Mouse (Mus musculus) kidney, embryonic 15.5 days (tissue): ENCODE data around the gene Rhbg. TPM values are rescaled to one million over a fixed set of nuclear protein-coding genes. Genes with fewer than 3 reads are reported as not detected.

ENCODE experiments used
- ATAC-seq: fragments of 200-750 bp; cut with Nextera tagmentation; replicated peaks from 2 replicates; pipeline ENCODE4 v1.8.0; 2017; ENCODE audit warnings: moderate TSS enrichment; ENCODE audit not compliant: low FRiP score
- H3K27ac ChIP-seq: fragments of 300-500 bp; sonication (generic); 2 replicates; pipeline ENCODE4 v1.5.1; 2015; ENCODE audit warnings: mild to moderate bottlenecking, inconsistent platforms
- H3K27me3 ChIP-seq: fragments of 300-500 bp; sonication (generic); 2 replicates; pipeline ENCODE4 v1.6.1; 2015; ENCODE audit warnings: inconsistent platforms
- H3K36me3 ChIP-seq: fragments of 300-500 bp; sonication (generic); 2 replicates; pipeline ENCODE4 v1.6.1; 2015; ENCODE audit warnings: inconsistent platforms
- H3K4me1 ChIP-seq: fragments of 300-500 bp; sonication (generic); 2 replicates; pipeline ENCODE4 v1.6.1; 2015; ENCODE audit warnings: inconsistent platforms
- H3K4me2 ChIP-seq: fragments of 300-500 bp; sonication (generic); 2 replicates; pipeline ENCODE4 v1.6.1; 2015; ENCODE audit warnings: moderate library complexity, mild to moderate bottlenecking, inconsistent platforms
- H3K4me3 ChIP-seq: fragments of 300-500 bp; sonication (generic); replicated peaks from 2 replicates; pipeline ENCODE4 v1.5.1; 2015; ENCODE audit warnings: mild to moderate bottlenecking, inconsistent platforms
- H3K9ac ChIP-seq: fragments of 300-500 bp; sonication (generic); 2 replicates; pipeline ENCODE4 v1.6.1; 2015; ENCODE audit warnings: mild to moderate bottlenecking, inconsistent platforms
- H3K9me3 ChIP-seq: fragments of 300-500 bp; sonication (generic); replicated peaks from 2 replicates; pipeline ENCODE4 v1.6.1; 2016; ENCODE audit warnings: inconsistent platforms
- WGBS: fragments of 180-500 bp; shearing (Covaris S2); methylation state at CpG from one replicate; pipeline ENCODE4 v1.1.7; 2015; ENCODE audit warnings: mixed read lengths; 5-methylcytosine and 5-hydroxymethylcytosine counted together
- polyA plus RNA-seq: library from polyadenylated mRNA; unstranded; fragments of >200 nt; fragmentation: Nextera tagmentation; extraction: Ambion mirVana; gene quantifications from 2 replicates; pipeline ENCODE4 v1.2.1, GENCODE M21; 2015

Gene Rhbg
- polyA plus RNA-seq, 1 experiment from 2014 or later: 6.6 TPM

DNA sequence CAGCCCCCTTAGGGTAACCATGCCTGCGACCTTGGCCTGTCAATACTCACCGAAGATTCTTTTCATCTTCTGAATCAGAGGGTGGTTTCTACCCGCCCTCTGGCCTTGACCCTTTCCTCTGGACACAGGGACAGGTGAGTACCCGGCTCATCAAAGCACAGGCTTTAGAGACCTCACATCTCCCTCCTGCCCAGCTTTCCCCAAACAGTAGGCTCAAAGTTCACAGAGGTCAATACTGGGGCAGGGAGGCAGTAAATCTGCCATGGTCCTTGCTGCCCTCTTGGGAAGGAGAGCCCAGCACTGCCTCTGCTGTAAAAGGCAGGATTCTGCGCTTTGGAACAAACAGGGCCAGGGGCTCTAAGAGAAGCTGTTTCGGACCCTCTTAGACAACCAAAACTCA, 1.8 kb downstream of the Rhbg start:
- H3K4me3 ChIP-seq: no peak overlapping the region
- H3K9me3 ChIP-seq: no peaks in the 10 kb centered on the region
- no peak overlapping the region for H3K9ac ChIP-seq
- H3K27ac ChIP-seq: no peak overlapping the region
- H3K4me2 ChIP-seq: no peak overlapping the region
- peaks cover 46% of the 10 kb centered on the region for H3K27me3 ChIP-seq
- no peaks in the 10 kb centered on the region for H3K36me3 ChIP-seq
- no peak for ATAC-seq
- 48% methylated on average over 6 of the region's 6 CpGs for WGBS
- peaks cover 30% of the 10 kb centered on the region for H3K4me1 ChIP-seq

DNA sequence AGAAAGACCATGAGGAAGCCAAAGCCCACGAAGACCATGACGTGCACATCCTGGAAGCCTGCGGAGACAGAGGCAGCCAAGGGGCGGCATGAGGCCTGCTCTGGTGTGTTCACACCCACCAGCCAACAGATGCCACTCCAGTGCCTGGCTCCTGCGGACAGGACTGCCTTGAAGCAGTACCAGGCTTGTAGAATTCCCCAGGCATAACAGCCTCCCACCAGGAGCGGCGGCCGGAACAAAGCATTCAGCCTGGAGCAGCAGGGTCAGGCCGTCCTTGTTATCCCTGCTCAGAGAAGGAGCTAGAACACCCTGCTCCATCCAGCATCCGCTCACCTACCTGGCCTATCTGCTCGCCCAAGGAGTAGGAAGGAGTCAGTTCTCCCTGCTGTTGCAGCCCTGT, 6.1 kb downstream of the Rhbg start:
- Histone ChIP-seq H3K4me2 (no peak overlapping the region), H3K27ac (no peak overlapping the region), H3K4me3 (no peak overlapping the region), H3K27me3 (peaks cover 54% of the 10 kb centered on the region), H3K9me3 (no peaks in the 10 kb centered on the region), H3K9ac (no peak overlapping the region), H3K36me3 (no peaks in the 10 kb centered on the region), H3K4me1 (no peaks in the 10 kb centered on the region)
- ATAC-seq: no peak
- WGBS: 69% methylated on average over 11 of the region's 11 CpGs

DNA sequence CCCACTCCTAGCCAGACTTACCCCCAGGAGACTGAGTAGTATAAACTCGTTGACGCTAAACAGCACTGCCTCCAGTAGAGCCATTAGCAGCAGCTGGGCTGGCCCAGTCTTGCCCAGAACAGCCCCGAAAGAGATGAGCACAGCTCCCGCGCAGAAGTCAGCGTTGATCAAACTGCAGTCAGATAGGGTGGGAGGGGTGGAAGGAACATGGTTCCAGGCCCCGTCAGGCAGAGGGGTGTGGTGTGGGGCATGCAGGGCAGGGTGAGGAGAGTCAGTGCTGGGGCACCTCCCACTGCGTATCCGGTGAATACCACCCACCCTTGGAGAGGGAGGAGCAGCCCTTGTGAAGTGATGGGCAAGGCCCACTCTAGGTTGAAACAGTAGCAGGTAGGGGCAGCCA, 6.8 kb downstream of the Rhbg start:
- Histone ChIP-seq H3K9me3 (no peaks in the 10 kb centered on the region), H3K9ac (no peak overlapping the region), H3K36me3 (no peaks in the 10 kb centered on the region), H3K4me3 (no peak overlapping the region), H3K4me1 (no peaks in the 10 kb centered on the region), H3K27ac (no peak overlapping the region), H3K4me2 (no peak overlapping the region), H3K27me3 (peaks cover 54% of the 10 kb centered on the region)
- WGBS: 46% methylated on average over 9 of the region's 9 CpGs
- ATAC-seq: no peak

DNA sequence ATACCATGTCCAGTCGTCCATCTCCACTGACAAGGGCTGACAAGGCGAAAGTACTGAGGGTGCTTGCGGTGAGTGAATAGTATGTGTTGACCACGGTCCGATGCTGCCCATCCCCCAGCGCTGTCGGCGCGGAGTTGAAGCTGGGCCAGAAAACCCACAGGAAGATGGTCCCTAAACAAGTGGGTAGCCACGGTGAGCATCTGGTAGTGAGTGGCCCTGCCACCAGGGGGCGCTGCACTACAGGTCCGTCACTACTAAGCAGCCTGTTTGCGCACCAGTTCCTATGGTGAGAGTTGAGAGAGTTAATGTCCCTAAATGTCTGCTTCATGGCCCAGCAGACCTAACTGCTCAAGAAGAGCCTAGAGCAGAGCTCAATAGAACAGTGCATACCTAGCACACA, 8.7 kb downstream of the Rhbg start:
- Histone ChIP-seq H3K4me3 (no peak overlapping the region), H3K4me2 (no peak overlapping the region), H3K27ac (no peak overlapping the region), H3K27me3 (peaks cover 67% of the 10 kb centered on the region), H3K9ac (no peak overlapping the region), H3K9me3 (no peaks in the 10 kb centered on the region), H3K36me3 (no peaks in the 10 kb centered on the region), H3K4me1 (peaks cover 6% of the 10 kb centered on the region)
- no peak for ATAC-seq
- WGBS: 16% methylated on average over 13 of the region's 13 CpGs

DNA sequence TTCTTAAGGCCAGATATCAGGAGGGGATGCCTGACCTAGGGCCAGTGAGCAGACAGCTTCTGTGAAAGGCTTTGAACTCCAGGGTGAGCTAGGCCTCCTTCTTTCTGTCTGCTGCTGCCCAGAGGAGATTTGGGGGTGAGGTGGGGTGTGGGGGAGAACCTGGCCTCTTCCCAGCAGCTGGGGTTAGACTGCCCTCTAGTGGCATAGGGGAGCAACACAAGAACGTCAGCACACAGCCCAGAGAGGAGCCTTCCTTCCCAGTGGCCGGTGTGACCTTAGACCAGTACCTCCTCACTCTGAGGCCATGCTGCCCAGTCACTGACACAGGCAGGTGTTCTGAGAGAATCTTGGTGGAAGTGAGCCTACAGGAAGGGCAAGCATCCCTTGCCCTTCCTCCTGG, 10.4 kb downstream of the Rhbg start:
- Histone ChIP-seq H3K27me3 (peaks cover 85% of the 10 kb centered on the region), H3K4me2 (no peak overlapping the region), H3K4me1 (peaks cover 7% of the 10 kb centered on the region), H3K9me3 (no peaks in the 10 kb centered on the region), H3K4me3 (no peak overlapping the region), H3K27ac (no peak overlapping the region), H3K9ac (no peak overlapping the region), H3K36me3 (no peaks in the 10 kb centered on the region)
- 0 out of 2 replicates have a peak, but pooled peaks have one; percentile 35 for ATAC-seq
- 11% methylated on average over 2 of the region's 2 CpGs for WGBS

DNA sequence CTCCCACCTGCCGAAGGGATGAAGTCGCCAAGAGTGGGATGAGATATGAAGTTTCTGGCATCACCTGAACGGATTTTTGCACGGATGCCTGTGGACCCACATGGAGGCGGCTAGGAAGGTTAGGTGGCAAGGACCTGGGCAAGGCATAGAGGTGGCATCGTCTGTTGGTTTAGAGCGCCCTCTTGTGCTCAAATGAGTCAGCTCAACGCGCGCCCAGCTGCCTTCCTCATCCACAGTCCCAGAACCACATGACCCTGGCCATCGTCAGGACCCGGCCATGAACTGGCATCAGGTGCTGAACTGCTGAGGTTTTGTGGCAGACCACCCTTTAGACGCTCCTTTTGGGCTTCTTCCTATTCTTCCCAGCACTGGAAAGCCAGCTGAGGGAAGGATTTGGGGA, 12.0 kb downstream of the Rhbg start:
- ATAC-seq: no peak
- H3K4me3 ChIP-seq: no peak overlapping the region
- WGBS: 2% methylated on average over 13 of the region's 13 CpGs

DNA sequence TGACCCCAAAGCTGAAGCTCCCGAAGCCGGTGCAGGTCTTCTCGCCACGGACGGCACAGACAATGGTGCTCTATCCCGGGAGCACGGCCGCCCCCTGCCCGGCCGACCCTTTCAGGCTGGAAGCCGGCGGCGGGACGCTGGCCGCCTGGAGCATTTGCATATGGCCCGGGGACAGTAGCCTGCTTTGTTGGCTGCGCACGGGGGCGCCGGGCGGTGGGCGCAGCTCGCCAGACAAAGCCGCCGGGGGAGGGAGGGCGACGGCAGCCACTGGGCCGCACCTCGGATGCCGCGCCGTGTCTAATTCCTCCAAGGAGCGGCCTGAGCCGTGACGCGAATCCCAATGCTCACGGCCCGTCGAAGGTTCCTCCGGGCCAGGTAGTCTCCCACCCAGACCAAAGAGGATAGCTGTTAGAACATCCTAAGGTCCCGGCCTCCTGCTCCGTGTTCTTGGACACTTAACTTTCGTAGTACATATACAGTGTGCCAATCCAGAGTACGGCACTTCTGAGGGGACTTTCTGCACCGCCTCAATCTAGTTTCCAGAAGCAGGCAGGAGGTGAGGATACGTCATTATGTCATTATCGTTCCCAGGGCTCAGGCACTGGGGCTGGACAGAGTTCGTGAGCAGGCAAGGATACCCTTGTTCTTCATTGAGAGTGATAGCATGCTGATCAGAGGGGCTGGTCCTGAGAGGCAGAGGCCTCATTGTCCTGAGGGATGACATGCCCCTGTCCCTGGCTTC, 13.3 kb downstream of the Rhbg start:
- Histone ChIP-seq H3K27me3 (peaks cover 98% of the 10 kb centered on the region), H3K27ac (no peak overlapping the region), H3K36me3 (no peaks in the 10 kb centered on the region), H3K4me1 (peaks cover 7% of the 10 kb centered on the region), H3K4me2 (peak overlapping the region; percentile 51), H3K9ac (0 out of 2 replicates have a peak overlapping the region, but pooled peaks have one; percentile 0), H3K4me3 (peak overlapping the region; percentile 31), H3K9me3 (no peaks in the 10 kb centered on the region)
- WGBS: 3% methylated on average over 48 of the region's 48 CpGs
- ATAC-seq: no peak

More for the DNA sequence above, 12.0 kb downstream of the Rhbg start:
- peaks cover 7% of the 10 kb centered on the region for H3K4me1 ChIP-seq
- H3K9me3 ChIP-seq: no peaks in the 10 kb centered on the region
- peaks cover 94% of the 10 kb centered on the region for H3K27me3 ChIP-seq
- H3K4me2 ChIP-seq: no peak overlapping the region
- H3K36me3 ChIP-seq: no peaks in the 10 kb centered on the region
- no peak overlapping the region for H3K9ac ChIP-seq
- no peak overlapping the region for H3K27ac ChIP-seq

DNA sequence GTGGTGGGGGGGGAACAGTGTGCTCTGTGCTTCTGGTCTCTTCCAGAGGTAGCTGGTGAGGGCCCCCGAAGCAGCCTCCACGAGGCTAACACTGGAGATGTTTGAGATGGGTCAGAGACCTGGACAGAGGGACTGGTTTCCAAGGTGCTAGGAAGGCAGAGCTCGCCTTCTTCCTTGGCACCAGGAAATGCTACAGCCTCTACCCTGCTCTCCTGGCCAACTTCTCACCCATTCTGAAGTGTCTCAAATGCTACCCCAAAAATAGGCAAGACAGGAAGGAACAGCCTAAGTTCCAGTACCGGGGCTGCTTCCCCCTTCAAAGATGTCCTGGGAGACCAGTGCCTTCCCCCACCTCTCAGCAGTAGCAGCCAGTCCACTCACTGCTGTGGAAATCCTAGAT, 15.1 kb downstream of the Rhbg start:
- H3K9ac ChIP-seq: no peak overlapping the region
- H3K4me2 ChIP-seq: no peak overlapping the region
- peaks cover 93% of the 10 kb centered on the region for H3K27me3 ChIP-seq
- no peak overlapping the region for H3K27ac ChIP-seq
- WGBS: 59% methylated on average over 4 of the region's 4 CpGs
- no peak for ATAC-seq
- peaks cover 7% of the 10 kb centered on the region for H3K4me1 ChIP-seq
- no peaks in the 10 kb centered on the region for H3K9me3 ChIP-seq
- no peak overlapping the region for H3K4me3 ChIP-seq
- H3K36me3 ChIP-seq: no peaks in the 10 kb centered on the region

DNA sequence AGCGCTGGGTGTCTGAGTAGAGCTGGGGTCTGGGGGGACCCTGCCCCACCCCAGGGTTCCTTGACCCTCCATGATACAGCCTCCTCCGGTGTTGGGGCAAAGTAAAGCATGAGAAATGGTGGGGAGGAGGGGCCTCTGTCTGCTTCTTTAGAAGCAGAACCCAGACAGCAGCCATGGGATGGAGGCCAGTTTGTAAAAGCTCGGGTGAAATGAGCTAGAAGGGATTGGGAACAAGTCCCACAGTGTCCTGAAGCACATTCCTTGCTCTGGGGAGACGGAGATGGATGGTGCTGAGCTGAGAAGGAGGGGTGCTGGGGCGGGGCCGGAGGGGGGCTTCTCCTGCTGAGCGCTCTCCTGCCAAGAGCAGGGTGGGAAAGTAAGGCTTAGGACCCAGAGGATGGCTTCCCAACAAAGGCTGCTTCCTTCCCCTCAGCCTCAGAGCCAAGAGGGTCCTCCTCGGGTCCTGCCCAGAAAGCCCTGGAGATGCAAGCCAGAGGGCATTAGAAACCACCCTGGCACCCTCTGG, 15.6 kb downstream of the Rhbg start:
- Histone ChIP-seq H3K9me3 (no peaks in the 10 kb centered on the region), H3K27me3 (peaks cover 92% of the 10 kb centered on the region), H3K36me3 (no peaks in the 10 kb centered on the region), H3K4me2 (no peak overlapping the region), H3K4me1 (peaks cover 10% of the 10 kb centered on the region), H3K9ac (no peak overlapping the region), H3K4me3 (no peak overlapping the region), H3K27ac (no peak overlapping the region)
- 41% methylated on average over 8 of the region's 8 CpGs for WGBS
- ATAC-seq: no peak

DNA sequence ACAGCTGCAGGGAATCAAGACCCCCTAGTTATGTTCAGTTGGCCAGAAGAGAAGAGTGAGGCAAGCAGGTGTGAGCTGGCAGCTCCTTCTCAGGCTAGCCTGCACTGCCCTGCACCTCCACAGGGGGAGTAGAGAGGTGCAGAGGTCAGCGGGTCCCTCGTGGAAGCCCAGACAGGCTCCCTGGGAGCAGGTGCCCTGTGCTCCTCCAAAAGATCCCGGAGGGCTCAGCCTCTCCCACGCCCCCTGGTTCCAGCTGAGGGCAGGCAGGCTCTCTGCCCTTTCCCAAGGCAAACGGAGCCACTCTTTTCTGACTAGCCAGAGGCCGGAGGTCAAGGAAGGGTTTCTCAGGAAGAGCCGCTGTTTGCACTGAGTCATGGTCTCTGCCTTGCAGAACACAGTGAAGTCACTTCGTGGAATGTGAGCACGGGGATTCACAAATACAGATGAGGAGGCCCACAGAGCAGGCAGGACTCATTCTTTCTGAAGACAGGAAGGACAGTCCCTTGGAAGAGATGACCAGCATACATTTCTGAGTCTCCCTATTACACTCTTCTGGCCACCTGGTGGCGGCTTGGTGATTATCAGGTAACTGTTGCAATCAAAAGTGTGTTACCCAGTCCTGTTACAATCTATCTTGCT, 16.8 kb downstream of the Rhbg start:
- ATAC-seq: no peak

DNA sequence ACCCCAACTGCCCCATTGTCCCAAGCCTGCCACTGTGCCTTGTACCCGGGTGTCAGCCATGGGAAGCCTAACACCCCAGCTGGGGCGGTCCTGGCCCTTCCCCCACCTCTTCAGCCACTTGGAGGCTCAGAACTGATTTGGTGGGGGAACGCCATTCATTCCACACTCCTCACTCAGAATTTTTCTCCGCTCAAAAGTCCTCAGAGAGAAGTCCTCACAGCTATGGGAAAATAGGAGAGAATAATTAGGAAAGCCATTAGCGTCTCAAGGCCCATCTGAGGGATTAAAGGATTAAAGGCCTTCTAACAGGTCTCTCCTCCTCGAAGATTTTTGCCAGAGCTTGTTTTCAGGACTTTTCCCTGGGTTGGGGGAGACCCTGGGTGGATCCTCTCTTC, 17.4 kb downstream of the Rhbg start:
- Histone ChIP-seq H3K27ac (no peak overlapping the region), H3K36me3 (no peaks in the 10 kb centered on the region), H3K27me3 (peaks cover 89% of the 10 kb centered on the region), H3K4me2 (no peak overlapping the region), H3K4me1 (peaks cover 14% of the 10 kb centered on the region), H3K9me3 (no peaks in the 10 kb centered on the region), H3K4me3 (no peak overlapping the region), H3K9ac (no peak overlapping the region)
- no peak for ATAC-seq
- 34% methylated on average over 6 of the region's 6 CpGs for WGBS

More for the DNA sequence above, 16.8 kb downstream of the Rhbg start:
- Histone ChIP-seq H3K36me3 (no peaks in the 10 kb centered on the region), H3K27me3 (peaks cover 91% of the 10 kb centered on the region), H3K4me1 (peaks cover 11% of the 10 kb centered on the region), H3K27ac (no peak overlapping the region), H3K9ac (no peak overlapping the region), H3K9me3 (no peaks in the 10 kb centered on the region), H3K4me3 (no peak overlapping the region), H3K4me2 (0 out of 2 replicates have a peak overlapping the region, but pooled peaks have one; percentile 5)
- 8% methylated on average over 10 of the region's 10 CpGs for WGBS

DNA sequence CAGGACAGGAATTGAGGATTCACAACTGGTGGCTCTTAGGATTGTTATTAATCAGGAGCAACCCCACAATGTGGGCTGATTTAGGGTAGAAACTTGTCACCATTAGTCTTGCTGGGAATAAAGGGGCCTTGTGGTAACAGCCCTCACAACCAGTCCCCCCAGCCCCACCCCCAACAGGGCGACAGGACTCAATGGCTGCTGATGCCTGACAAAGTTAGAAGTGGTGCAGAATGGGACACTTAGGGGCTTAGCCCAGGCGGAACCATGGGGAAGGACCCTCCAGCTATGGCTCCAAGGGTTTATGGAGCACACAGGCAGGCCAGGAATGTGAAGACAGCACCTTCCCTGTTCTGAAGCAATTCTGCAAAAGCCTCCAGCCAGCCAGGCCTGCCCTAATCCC, 18.9 kb downstream of the Rhbg start:
- no peak overlapping the region for H3K4me2 ChIP-seq
- H3K4me3 ChIP-seq: no peak overlapping the region
- peaks cover 18% of the 10 kb centered on the region for H3K4me1 ChIP-seq
- H3K27me3 ChIP-seq: peaks cover 87% of the 10 kb centered on the region
- H3K36me3 ChIP-seq: no peaks in the 10 kb centered on the region
- H3K27ac ChIP-seq: no peak overlapping the region
- H3K9ac ChIP-seq: no peak overlapping the region
- no peak for ATAC-seq
- H3K9me3 ChIP-seq: no peaks in the 10 kb centered on the region
- 54% methylated on average over 2 of the region's 2 CpGs for WGBS
